Mouse (Mus musculus): ENCODE data around the gene Hist1h2bq.
"Not testable (repeated sequence)": the region's sequence is repeated elsewhere in the genome, so short reads cannot be mapped to it uniquely, and the experiment has no call there.

DNA sequence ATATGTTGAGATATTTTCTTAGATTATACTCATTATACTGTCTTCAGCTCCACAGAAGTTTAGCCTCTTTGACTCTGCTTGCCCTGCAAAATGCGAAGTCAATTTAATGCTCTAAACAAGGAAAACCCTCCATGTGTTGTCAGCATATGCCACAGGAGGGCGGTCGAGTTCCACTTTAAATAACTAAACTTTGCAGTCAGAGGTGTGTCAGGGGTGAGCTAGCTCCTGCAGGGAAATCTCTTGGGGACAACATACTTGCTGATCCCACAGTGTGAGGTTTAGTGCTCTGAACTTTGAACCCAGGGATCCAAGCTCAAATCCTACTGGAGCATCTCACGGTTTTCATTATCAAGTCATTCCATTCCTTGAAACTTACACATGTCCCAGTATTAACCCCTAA, 30.5 kb upstream of the Hist1h2bq start:
- not testable (repeated sequence) for TF ChIP-seq CTCF (IDR thresholded peaks at IDR 0.05; ENCODE audit: borderline replicate concordance, extremely low read depth, insufficient read depth, insufficient read length); POLR2A (IDR thresholded peaks at IDR 0.05; ENCODE audit: borderline replicate concordance, extremely low read depth, insufficient read depth, insufficient read length, poor library complexity, severe bottlenecking)

Data from brain, embryonic 14.5 days (tissue).